Mouse (Mus musculus): ENCODE data around the gene Slc30a3.
"Not testable (repeated sequence)": the region's sequence is repeated elsewhere in the genome, so short reads cannot be mapped to it uniquely, and the experiment has no call there.

Slc30a3 gene

DNA sequence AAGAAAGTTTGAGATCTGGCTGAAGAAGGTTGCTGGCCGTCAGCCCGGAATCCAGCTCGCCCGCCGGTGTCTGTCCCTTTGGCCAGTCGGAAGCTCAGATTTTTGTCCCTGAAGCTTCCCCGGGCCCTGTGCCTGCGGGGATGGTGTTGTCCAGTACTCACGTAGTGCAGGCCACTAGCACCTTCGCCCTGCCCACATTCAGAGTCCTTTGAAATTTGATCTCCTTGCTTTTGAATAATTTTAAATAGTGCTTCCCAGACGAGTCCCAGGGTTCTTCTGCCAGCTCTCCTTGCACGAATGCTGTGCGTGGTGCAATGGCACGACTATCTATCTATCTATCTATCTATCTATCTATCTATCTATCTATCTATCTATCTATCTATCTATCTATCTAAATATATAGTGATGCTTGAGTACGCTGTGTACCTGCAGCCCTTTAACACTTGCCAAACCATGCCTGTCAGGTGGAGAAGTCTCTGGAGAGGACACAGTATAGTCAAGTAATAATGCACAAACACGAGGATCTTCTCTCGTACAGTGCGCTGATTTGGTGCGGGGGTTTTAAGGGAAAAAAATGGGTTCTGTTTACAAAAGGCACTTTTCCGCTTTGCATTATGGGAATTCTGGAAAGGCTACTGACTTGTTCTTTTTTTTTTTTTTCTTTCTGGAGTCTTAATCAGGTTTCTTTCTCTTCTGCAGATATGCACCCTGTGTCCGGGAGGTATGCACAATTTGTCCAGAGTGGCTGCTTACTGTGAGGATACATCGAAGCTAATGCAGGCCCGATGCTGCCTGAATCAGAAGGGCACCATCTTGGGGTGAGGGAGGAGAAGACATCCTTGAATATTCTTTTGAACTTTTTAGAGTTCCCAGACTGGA, 59.0 kb downstream of the Slc30a3 start, which contains the start of gene Slc5a6:
TSS of gene Slc5a6 (minus strand) at position 162 of the 879 bp plus-strand sequence.
- DNase-seq (ENCODE audit: low spot score in 2 of 2), result peak in 1 of 2 experiments; percentile 25

- peak; percentile 96 to 98 for DNase-seq (ENCODE audit: low spot score in 2 of 2)
These were observed 59.9 kb downstream of the Slc30a3 start, which contains the start of gene Atraid for GRCm38 (mm10) chr5:31047848-31048762. Atraid (plus strand) TSS chr5:31048312.

DNA sequence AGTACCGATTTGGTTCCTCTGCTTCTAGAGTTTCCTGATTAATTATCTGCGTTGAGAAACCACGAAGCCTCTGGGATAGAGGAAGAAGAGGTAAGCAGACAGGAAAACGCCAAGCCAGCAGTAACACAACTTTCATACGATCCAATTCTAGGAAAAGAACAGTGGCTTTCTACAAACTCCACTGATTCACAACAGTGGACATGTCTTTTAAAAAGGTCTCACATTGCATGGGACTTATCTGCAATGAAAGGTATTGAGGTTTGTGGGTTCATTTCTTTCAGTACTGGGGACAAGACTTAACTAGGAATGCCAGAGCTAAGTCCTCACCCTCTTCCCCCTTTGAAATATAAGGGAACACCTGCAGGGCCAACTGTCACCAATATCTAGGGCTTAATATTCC, 61.0 kb downstream of the Slc30a3 start:
- no peak for DNase-seq (ENCODE audit: low spot score in 2 of 2)

DNA sequence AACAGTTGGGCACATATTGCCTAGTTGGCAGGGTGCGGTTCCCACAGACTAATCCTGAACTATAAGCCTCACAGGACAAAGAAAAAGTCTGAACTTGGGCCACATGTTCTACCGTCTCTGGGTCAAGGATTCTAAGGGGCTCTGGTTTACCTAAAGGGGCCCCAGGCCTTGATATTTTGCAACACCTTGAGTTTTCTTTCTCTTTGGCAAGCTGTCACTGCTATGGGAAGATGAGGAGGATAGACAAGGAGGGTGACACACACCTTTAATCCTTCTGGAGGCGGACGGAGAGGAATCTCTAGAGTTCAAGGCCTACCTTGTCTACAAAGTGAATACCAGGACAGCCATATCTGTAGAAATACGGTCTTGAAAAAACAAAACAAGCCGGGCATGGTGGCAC, 61.6 kb downstream of the Slc30a3 start:
- DNase-seq (ENCODE audit: low spot score in 2 of 2), result no peak

- DNase-seq (ENCODE audit: low spot score in 2 of 2), result no peak
These were observed 69.7 kb downstream of the Slc30a3 start for GRCm38 (mm10) chr5:31038171-31038845.

DNA sequence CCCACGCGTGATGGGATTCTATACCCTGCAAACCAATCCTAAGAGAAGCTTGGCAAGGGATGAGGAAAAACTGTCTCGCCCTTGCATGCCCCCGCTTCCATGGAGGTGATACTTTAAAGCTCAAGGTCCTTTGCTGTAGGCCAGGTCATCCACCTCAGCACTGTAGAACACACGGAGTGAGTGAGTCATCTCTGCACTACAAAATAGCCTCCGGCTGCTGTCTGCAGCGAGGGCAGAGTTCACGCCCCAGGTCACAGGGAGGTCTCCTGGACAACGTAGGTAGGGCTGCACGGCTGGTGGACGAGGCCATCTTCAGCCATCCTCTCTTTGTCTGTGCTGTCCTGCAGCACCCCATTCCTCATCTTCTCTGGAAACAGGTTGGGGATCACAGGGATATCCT, 71.5 kb downstream of the Slc30a3 start:
- not testable (repeated sequence) for DNase-seq (ENCODE audit: low spot score in 2 of 2)
